Mouse (Mus musculus) intestine, embryonic 16.5 days (tissue): ENCODE measurements around the gene Nell2. TPM values are rescaled to one million over a fixed set of nuclear protein-coding genes. Genes with fewer than 3 reads are reported as not detected.
"Not testable (repeated sequence)": the region's sequence is repeated elsewhere in the genome, so short reads cannot be mapped to it uniquely, and the experiment has no call there.

Experiments used
- ATAC-seq: fragments of 200-750 bp; cut with Nextera tagmentation; 2 replicates; pipeline ENCODE4 v1.8.0; 2017; ENCODE audit warnings: moderate TSS enrichment, moderate library complexity
- H3K27ac ChIP-seq: fragments of 300-500 bp; sonication (generic); 2 replicates; pipeline ENCODE4 v1.5.1; 2014; ENCODE audit warnings: mild to moderate bottlenecking, low read length
- H3K27me3 ChIP-seq: fragments of 300-500 bp; sonication (generic); replicated peaks from 2 replicates; pipeline ENCODE4 v1.6.1; 2014; ENCODE audit warnings: low read length, control low read depth, mixed read lengths; ENCODE audit not compliant: control insufficient read depth, insufficient read depth
- H3K36me3 ChIP-seq: fragments of 300-500 bp; sonication (generic); 2 replicates; pipeline ENCODE4 v1.6.1; 2014; ENCODE audit warnings: low read length, control low read depth; ENCODE audit not compliant: control insufficient read depth, insufficient read depth
- H3K4me1 ChIP-seq: fragments of 300-500 bp; sonication (generic); 2 replicates; pipeline ENCODE4 v1.6.1; 2014; ENCODE audit warnings: low read length, control low read depth, mixed read lengths; ENCODE audit not compliant: control insufficient read depth, insufficient read depth
- H3K4me2 ChIP-seq: fragments of 300-500 bp; sonication (generic); 2 replicates; pipeline ENCODE4 v1.6.1; 2014; ENCODE audit warnings: low read depth, low read length, control low read depth
- H3K4me3 ChIP-seq: fragments of 300-500 bp; sonication (generic); 2 replicates; pipeline ENCODE4 v1.5.1; 2014; ENCODE audit warnings: mild to moderate bottlenecking, low read length
- H3K9ac ChIP-seq: fragments of 300-500 bp; sonication (generic); 2 replicates; pipeline ENCODE4 v1.6.1; 2014; ENCODE audit warnings: low read depth, low read length
- H3K9me3 ChIP-seq: fragments of 300-500 bp; sonication (generic); 2 replicates; pipeline ENCODE4 v1.6.1; 2016; ENCODE audit warnings: low read length, control low read depth; ENCODE audit not compliant: control insufficient read depth
- WGBS: fragments of 180-500 bp; shearing (Covaris S2); extraction: QIAGEN DNeasy Blood & Tissue Kit; methylation state at CpG from one replicate; pipeline ENCODE4 v1.1.7; 2014; 5-methylcytosine and 5-hydroxymethylcytosine counted together
- polyA plus RNA-seq: library from polyadenylated mRNA; unstranded; fragments of >200 nt; fragmentation: Nextera tagmentation; extraction: Ambion mirVana; gene quantifications from 2 replicates; pipeline ENCODE4 v1.2.1, GENCODE M21; 2015

The Nell2 gene
- polyA plus RNA-seq, 1 experiment from 2014 or later = 8.7 TPM

- no peaks in the 10 kb centered on the region for H3K27me3 ChIP-seq
- no peaks in the 10 kb centered on the region for H3K9me3 ChIP-seq
- WGBS = 81% methylated on average over 3 of the region's 3 CpGs
- no peak overlapping the region for H3K9ac ChIP-seq
- H3K4me1 ChIP-seq = no peaks in the 10 kb centered on the region
- no peak for ATAC-seq
- H3K4me3 ChIP-seq = no peak overlapping the region
- H3K4me2 ChIP-seq = no peak overlapping the region
- no peak overlapping the region for H3K27ac ChIP-seq
- H3K36me3 ChIP-seq = no peaks in the 10 kb centered on the region
Observed at GRCm38 (mm10) chr15:95241161-95241560, 287.2 kb downstream of the Nell2 start.

GRCm38 (mm10) chr15:95237021-95237420 is 291.3 kb downstream of the Nell2 start:
- not testable (repeated sequence) for H3K9me3 ChIP-seq, H3K27ac ChIP-seq, H3K27me3 ChIP-seq, H3K4me3 ChIP-seq, H3K9ac ChIP-seq, H3K4me2 ChIP-seq, ATAC-seq, H3K4me1 ChIP-seq, H3K36me3 ChIP-seq
- 91% methylated on average over 2 of the region's 2 CpGs for WGBS

- WGBS = 78% methylated on average over 3 of the region's 3 CpGs
- H3K9me3 ChIP-seq = no peaks in the 10 kb centered on the region
- H3K27ac ChIP-seq = no peak overlapping the region
- no peak overlapping the region for H3K4me2 ChIP-seq
- H3K4me3 ChIP-seq = no peak overlapping the region
- no peak for ATAC-seq
- no peaks in the 10 kb centered on the region for H3K4me1 ChIP-seq
- H3K36me3 ChIP-seq = no peaks in the 10 kb centered on the region
- no peaks in the 10 kb centered on the region for H3K27me3 ChIP-seq
- no peak overlapping the region for H3K9ac ChIP-seq
Observed at GRCm38 (mm10) chr15:95236509-95236908, 291.9 kb downstream of the Nell2 start.

- Histone ChIP-seq H3K9ac (no peak overlapping the region), H3K4me3 (no peak overlapping the region), H3K4me2 (no peak overlapping the region), H3K36me3 (no peaks in the 10 kb centered on the region), H3K27me3 (no peaks in the 10 kb centered on the region), H3K27ac (no peak overlapping the region), H3K9me3 (no peaks in the 10 kb centered on the region), H3K4me1 (no peaks in the 10 kb centered on the region)
- WGBS = 80% methylated on average over 13 of the region's 13 CpGs
- no peak for ATAC-seq
Observed at GRCm38 (mm10) chr15:95231171-95231570, 297.2 kb downstream of the Nell2 start.

GRCm38 (mm10) chr15:95216640-95217365 is 311.6 kb downstream of the Nell2 start:
- H3K27ac ChIP-seq = no peak overlapping the region
- whole genome bisulfite sequencing = 76% methylated on average over 12 of the region's 12 CpGs
- no peak for ATAC-seq

GRCm38 (mm10) chr15:95210551-95210950 is 317.8 kb downstream of the Nell2 start:
- Histone ChIP-seq H3K27ac (no peak overlapping the region), H3K4me2 (no peak overlapping the region), H3K36me3 (no peaks in the 10 kb centered on the region), H3K9me3 (no peaks in the 10 kb centered on the region), H3K27me3 (no peaks in the 10 kb centered on the region), H3K9ac (no peak overlapping the region), H3K4me1 (no peaks in the 10 kb centered on the region), H3K4me3 (no peak overlapping the region)
- no peak for ATAC-seq
- 76% methylated on average over 4 of the region's 4 CpGs for WGBS

More at GRCm38 (mm10) chr15:95216640-95217365, 311.6 kb downstream of the Nell2 start:
- Histone ChIP-seq H3K4me3 (no peak overlapping the region), H3K36me3 (no peaks in the 10 kb centered on the region), H3K9ac (no peak overlapping the region), H3K4me1 (no peaks in the 10 kb centered on the region), H3K4me2 (no peak overlapping the region), H3K9me3 (no peaks in the 10 kb centered on the region), H3K27me3 (no peaks in the 10 kb centered on the region)

GRCm38 (mm10) chr15:95209186-95209585 is 319.2 kb downstream of the Nell2 start:
- Histone ChIP-seq H3K27me3 (no peaks in the 10 kb centered on the region), H3K9ac (no peak overlapping the region), H3K4me2 (no peak overlapping the region), H3K27ac (no peak overlapping the region), H3K36me3 (no peaks in the 10 kb centered on the region), H3K9me3 (no peaks in the 10 kb centered on the region), H3K4me3 (no peak overlapping the region), H3K4me1 (no peaks in the 10 kb centered on the region)
- WGBS = 58% methylated on average over 4 of the region's 4 CpGs
- no peak for ATAC-seq

- Histone ChIP-seq H3K4me2 (no peak overlapping the region), H3K4me1 (no peaks in the 10 kb centered on the region), H3K9ac (no peak overlapping the region), H3K27ac (no peak overlapping the region), H3K36me3 (no peaks in the 10 kb centered on the region), H3K4me3 (no peak overlapping the region), H3K27me3 (no peaks in the 10 kb centered on the region), H3K9me3 (no peaks in the 10 kb centered on the region)
- WGBS = 55% methylated on average over 9 of the region's 9 CpGs
- ATAC-seq = no peak
Observed at GRCm38 (mm10) chr15:95193661-95194280, 334.6 kb downstream of the Nell2 start.

GRCm38 (mm10) chr15:95192951-95193350 is 335.4 kb downstream of the Nell2 start:
- H3K4me2 ChIP-seq = no peak overlapping the region
- no peaks in the 10 kb centered on the region for H3K27me3 ChIP-seq
- ATAC-seq = no peak
- no peaks in the 10 kb centered on the region for H3K9me3 ChIP-seq
- H3K36me3 ChIP-seq = no peaks in the 10 kb centered on the region
- no peaks in the 10 kb centered on the region for H3K4me1 ChIP-seq
- WGBS = 77% methylated on average over 8 of the region's 8 CpGs
- no peak overlapping the region for H3K27ac ChIP-seq
- H3K9ac ChIP-seq = no peak overlapping the region
- H3K4me3 ChIP-seq = no peak overlapping the region
